Mouse (Mus musculus): ENCODE results near the gene Pomp. TPM values are rescaled to one million over a fixed set of nuclear protein-coding genes. Genes with fewer than 3 reads are reported as not detected.
"Not testable (repeated sequence)": the region's sequence is repeated elsewhere in the genome, so short reads cannot be mapped to it uniquely, and the experiment has no call there.

Pomp gene
- total RNA-seq, 2 experiments from 2014 or later: 151 to 173 TPM

DNA sequence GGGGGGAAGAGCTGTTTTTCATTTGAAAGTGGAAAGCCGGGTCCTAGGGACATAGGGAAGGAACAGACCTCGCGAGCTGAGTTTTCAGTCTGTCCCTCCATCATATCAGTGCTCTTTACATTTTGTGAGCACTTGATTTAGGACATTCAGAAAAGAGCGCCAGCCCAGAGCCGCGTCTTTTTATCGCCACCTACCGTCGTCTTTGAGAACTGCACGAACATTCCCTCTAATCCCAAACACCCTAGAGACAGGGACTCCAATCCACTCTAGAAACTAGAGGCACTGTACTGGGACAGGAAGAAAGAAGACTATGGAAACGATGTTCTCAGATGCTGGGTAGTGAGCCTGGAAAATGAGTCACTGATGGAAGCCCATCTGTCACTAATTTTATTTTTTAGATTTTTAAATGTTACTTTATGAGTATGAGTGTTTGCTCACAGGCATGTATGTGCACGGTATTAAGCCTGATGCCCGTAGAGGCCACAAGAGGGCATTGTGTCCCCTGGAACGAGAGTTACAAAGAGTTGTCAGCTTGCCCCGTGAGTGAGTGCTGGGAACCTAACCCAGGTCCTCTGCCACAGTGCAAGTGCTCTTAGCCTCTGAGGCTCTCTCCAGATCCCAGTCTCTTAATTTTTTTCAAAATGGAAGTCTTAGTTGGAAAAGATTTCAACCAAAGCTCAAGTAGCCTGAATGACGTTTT is 11.9 kb upstream of the Pomp start:
- peak; percentile 72 to 77 for DNase-seq (ENCODE audit: low spot score in 2 of 2)

DNA sequence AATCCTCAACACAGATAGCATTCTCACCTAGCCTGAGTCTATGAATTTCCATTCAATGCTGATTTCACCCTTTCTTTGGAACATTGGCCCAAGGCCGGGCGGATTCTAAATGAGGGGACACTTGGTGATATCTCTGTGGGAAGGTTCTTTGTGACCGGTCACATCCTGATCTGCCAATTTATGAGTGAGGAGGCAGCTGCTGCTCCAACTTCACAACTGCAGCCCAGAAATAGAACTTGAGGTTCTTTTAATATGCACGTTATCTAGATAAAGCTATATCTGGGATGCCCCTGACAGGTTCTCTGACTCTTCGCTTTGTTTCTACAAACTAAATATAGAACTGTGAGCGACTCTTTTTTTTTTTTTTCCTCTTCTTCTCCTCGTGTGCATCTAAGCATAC is 10.1 kb upstream of the Pomp start:
- DNase-seq (ENCODE audit: low spot score in 2 of 2): no peak

DNA sequence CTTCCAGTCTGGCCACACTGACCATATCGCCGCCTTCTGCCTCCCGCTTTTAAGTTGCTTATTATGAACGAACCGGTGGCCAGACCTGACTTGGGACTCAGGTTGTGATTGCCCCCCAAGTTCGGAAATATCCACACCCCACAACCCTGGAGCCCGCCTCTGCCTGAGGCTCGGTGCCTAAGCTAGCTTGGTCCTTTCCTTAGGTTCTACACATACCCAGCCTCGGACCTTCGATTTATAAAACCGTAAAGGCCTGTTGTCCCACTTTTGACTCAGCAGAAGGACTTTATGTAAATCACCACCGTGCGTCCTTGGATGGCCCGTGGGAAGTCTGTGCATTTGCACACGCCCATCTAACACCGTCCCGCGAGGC is 199 bp upstream of the Pomp start:
- DNase-seq (ENCODE audit: low spot score in 2 of 2): no peak

DNA sequence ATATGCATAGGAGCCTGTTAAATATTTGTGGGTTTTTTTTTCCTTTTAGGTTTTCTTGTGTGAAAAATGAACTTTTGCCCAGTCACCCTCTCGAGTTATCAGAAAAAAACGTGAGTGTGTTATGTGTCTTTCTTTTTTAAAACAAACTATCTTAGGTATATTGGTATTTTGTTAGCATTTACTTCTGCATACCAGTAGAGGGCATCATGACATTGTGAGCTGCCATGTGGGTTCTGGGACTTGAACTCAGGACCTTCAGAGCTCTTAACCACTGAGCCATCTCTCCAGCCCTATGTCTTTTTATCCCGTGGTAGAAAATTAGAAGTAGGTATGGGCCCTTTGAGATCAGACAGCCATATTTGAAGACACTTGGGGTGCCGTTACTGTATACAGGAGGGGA is 8.4 kb downstream of the Pomp start:
- DNase-seq (ENCODE audit: low spot score in 2 of 2): no peak

DNA sequence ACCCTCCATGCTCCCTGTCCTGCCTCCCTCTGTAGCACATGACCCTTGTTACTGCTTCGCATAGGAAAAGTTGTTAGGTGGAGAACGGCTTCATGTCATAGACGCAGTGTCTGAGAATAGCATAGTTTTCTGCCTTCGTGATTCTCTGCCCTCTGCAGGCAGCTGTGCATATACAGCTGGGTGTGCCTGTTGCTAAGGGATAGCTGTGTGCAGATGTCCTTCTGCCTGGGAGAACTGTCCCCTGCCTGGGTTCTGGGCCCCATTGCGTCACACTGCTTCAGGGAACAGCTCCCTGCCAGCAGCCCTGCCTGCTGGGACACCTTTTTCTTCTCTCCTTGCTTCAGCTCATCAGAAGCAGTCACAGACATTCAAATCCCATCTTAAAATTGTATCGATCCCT is 9.3 kb downstream of the Pomp start:
- no peak for DNase-seq (ENCODE audit: low spot score in 2 of 2)

DNA sequence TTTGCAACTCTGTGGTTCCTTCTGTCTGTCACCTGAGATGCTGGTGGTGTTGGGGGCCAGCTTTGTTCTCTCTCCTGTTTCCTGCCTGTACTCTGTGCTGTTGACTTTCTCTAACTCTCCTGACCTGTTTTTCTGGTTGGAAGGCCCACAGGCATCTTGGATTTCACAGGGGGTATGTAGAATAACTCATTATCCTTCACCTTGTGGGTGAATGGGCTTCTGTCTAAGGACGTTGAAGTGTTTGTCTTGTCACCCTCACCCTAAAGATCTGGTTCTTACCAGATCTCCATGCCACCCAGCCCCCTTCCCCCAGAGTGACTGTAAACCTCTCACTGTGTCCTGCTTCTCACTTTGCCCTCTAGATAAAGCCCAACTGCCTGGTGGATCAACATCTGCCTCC is 10.0 kb downstream of the Pomp start:
- DNase-seq (ENCODE audit: low spot score in 2 of 2): no peak

DNA sequence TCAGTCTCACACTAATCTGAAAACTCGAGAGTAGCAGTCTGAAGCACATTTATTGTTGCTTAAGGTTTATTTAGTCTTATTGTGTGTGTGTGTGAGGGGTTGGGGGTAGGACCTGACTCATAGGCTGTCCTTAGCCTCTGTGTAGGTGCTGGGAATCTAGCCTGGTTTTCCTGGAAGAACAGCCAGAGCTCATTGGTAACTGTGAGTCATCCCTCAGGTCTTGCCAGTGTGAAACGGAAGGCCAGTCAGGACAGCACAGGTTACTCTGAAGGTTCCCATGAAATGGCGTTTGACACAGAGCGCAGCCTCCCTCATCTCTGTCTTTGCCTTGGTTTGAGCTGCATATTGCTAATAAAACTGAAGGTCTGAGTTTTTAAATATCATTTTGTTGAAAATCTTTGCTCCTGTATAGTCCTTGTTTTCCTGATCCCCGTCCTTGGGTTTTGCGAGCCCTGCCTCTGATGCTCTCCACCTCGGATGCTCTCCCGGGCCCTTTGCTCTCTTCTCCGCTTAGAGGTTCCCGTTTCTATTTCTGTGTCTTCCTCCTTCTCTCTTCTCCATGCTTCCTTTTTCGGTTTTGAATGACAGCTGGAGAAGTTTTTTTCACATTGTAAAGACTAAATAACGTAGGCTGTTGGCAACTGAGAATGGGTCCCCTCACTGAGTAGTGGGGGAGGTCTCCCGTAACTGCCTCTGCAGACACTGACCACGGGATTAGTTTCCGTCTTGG is 11.0 kb downstream of the Pomp start:
- no peak for DNase-seq (ENCODE audit: low spot score in 2 of 2)

DNA sequence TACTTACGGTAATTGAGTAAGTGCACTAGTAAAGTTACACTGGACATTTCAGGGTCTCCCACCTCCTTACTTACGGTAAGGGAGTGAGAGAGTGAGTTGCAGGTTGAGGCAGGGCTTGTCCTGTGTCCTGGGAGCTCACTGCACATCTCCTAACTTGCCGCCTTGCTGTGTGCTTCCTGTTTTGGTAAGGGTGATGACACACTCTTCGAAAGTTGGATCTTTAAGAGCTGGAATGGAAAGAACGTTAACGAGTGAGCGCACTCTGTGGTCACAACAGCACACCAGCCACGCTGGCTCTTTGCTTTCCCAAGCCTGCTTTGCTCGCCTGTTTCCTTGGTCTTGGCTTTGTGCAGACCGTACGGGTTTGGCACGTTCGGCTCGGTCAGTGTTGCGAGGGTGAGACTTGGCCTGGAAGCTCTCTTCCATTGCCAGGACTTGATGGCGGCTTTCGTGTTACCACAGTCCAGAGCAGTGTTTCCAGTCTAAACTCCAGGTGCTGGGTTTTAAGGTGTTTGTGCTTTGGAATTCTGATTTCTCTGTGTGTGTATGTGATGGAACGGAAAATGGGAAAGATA is 14.3 kb downstream of the Pomp start:
- DNase-seq (ENCODE audit: low spot score in 2 of 2): no peak

DNA sequence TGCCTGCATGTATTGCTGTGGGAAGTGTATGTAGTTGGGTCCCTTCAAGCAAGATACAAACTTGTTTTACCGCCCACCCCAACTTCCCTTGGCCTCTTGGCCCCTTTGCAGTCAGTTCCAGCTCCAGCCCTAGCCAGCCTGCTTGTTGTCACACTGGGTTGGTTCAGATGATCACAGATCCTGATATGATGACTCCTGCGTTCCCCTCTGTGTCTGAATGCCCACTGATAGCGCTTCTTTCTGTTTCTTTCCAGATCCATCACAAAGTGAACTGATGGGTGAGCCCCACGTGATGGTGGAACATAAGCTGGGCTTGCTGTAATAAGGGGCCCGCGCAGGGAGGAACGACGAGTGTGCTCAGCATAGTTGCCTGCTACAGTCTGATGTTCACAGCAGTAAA is 14.9 kb downstream of the Pomp start:
- no peak for DNase-seq (ENCODE audit: low spot score in 2 of 2)

DNA sequence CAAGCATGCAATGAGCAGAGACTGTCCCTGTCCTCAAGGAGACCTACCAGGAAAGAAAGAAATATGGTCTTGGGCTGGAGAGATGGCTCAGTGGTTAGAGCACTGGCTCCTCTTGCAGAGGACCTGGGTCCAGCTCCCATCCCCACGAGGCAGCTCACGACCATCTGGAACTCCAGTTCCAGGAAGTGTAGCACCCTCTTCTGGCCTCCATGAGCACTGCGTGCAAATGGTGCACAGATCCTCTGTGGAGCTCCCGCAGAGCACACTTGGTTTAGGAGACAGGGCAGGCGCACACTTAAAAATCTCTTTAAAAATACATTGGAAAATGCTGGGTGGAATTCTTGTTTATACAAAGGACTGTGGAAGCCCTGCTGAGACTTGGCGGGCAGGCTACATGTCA is 17.3 kb downstream of the Pomp start:
- DNase-seq (ENCODE audit: low spot score in 2 of 2): peak in 1 of 2 experiments; percentile 22

DNA sequence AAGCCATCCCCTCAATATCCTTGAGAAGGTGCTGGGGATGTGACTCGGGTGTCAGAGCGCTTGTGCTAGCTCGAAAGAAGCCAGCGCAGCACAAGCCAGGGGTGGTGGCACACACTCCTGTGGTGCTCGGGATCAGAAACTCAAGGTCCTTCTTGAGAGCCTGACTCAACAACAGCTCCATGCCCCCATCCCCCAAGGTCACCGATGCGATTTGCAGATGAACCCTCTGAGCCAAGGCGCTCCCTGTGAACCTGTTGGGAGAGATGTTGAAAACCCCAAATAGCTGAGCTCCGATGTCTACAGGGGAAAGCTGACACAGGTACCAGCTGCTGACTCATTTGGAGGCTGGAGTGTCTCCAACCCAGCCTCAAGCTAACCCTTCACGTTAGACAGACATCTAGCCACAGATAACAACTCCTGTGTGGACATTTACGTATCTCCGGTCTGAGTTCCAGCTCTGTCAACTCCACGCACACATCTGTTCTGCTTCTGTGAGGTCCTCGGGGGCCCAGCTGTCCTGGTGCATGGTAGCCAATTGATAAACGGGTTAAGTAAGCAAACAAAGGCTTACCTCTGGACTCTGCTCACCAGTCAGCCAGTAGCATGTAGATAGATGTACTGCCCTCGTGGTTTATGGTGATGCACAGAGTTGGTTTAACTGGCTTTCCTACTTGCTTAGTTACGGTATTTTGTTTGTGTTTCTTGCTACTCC is 19.9 kb downstream of the Pomp start:
- DNase-seq (ENCODE audit: low spot score in 2 of 2): no peak

DNA sequence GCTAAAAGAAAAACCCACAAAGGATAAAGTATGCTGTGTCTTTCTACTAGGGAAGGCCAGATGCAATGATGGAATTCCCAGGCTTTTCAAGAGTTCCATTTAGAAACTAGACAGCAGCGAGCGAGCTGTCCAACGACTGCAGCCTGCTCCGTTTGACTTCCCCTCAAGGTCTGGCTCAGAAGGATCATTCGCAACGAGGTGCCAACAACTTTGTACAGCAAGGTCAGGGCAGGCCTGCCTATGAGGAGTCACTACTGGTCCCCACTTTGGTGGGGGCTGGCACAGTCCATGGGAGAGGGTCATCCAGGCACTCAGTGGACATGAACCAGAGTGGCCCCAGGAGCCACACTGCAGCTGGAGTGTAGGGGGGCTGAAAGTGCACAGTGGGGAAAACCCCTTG is 23.3 kb downstream of the Pomp start:
- DNase-seq (ENCODE audit: low spot score in 2 of 2): no peak

DNA sequence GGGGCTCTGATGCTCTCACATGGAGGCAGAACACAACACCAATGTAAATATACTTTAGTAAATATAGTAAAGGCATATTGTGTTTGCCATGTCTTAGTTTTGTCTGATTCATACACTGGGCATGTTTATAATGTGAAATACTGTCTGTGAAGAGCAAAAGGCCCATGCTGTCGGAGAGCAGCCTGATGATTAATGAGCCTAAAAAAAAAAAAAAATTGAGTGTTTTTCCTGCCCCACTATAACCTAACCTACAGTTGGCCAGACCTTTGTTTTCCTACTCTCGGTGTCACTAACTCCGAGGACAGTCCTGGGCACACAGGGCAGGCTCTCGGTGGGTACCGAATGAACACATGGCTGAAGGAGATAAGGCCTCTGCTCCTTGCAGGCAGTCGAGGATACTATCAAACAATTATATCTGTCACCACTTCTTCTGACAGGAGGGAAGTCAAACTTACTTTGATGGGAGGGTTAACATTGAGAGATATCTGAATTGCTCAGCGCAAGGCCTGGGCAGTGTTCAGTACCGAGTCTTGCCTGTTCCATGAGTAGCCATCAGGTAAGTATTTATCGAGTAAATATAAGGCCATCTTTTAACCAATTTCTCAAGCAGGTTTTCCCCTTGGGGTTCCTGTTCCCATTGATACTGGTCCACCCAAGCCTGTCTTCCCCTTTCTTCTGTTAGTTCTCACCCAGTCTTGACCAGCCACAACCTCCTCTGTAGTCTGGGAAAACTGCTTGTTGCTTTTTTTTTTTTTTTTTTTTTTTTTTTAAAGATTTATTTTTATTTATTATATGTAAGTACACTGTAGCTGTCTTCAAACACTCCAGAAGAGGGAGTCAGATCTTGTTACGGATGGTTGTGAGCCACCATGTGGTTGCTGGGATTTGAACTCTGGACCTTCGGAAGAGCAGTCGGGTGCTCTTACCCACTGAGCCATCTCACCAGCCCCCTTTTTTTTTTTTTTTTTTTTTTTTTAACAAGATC is 28.3 kb downstream of the Pomp start:
- no peak for DNase-seq (ENCODE audit: low spot score in 2 of 2)

DNA sequence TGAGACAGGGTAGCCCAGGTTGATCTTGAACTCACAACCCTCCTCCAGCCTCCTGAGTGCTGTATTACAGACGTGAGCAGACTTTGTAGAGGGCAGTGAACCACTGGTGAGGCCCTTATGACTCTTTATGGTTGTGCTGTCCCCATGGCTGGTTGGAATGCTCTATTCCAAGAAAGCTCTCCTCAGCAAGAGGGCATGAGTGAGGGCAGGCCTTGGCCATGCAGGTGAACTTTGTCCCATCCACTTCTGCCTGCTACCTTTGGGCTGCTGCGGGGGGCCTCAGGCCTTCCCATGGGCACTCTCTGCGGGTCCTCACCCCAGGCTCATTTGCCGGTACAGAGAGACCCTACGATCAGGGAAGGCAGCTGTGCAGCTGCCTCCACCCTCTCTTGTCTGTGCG is 32.5 kb downstream of the Pomp start:
- DNase-seq (ENCODE audit: low spot score in 2 of 2): no peak

DNA sequence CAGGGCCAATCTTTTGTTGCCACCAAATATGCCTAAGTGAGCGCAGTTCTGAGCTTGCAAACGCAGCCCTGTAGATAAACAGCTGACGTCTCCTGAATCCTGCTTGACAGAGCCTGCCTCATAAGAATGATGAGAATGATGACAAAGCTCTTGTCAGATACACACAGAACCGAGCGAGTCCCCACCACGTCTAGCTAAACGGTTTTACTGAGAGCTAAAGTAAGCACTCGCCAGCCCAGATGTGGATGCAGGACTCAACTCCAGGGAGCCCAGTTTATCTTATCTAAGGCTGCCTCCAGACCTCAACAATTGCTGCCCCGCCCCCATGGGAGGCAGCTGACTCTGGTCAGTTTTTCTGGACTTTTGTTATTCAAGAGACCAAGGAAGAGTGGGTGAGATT is 32.9 kb downstream of the Pomp start:
- no peak for DNase-seq (ENCODE audit: low spot score in 2 of 2)

DNA sequence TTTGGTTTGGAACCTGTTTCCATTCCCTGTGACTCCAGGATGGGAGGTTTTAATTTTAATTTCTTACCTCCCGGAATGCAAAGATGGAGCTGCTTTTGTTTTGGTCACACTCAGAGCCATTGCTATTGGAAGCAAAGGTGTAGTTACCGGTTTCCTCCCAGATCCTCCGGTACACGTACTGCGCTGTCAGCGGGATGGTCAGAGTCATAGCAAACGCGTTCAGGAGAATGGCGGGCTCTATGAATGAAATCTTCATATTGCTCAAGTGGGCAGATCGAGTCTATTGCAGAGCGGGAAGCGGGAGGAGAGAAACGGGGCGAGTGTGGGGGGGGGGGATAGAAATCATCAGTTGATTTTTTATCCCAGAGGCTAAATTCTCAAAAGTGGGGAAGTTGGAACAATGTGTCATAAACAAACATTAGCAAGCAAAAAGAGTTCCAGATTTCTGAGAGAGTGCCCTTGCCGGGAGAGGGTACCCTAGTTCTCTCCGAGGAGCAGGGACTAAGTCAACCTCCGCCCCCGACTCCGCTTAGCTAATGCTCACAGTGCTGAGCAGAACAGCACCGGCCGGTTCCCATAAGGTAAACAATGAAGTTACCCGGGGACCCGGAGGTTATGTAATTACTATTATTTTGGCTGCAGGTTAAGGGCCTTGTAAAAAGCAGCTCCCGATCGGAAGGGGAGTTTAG is 33.6 kb downstream of the Pomp start:
- DNase-seq (ENCODE audit: low spot score in 2 of 2): no peak

DNA sequence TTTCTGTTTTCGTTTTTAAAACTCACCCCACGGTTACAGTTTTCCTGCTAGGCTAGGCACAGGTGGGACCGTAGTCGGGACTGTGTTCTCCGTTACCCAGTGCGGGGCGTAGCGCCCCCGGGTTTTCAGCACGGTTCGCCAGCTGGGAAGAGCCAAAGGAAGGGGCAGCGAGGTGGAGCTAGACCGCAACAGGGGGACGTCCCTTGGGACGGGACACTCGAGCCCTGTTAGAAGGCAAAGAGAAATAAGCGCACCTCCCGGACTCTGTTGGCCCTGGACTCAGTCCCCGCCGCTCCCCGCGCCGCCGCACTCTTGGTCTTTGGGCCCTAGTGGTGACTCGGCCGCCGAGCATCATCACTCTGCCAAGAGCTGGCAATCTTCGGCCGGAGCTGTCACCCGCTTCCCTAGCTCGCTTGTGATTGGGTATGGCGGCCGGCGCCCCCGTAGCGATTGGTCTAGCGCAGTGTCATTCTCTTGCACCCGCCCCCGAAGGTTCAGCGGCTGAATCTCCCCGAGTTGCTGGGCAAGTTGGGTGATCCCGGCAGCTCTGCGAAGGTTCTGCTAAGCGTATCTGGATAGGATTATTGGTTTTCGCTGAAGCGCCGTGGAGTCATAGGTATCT is 34.3 kb downstream of the Pomp start, which contains the start of gene Slc46a3:
TSS of gene Slc46a3 (minus strand) at position 361 of the 622 bp plus-strand sequence.
- DNase-seq (ENCODE audit: low spot score in 2 of 2): peak; percentile 96 to 97

DNA sequence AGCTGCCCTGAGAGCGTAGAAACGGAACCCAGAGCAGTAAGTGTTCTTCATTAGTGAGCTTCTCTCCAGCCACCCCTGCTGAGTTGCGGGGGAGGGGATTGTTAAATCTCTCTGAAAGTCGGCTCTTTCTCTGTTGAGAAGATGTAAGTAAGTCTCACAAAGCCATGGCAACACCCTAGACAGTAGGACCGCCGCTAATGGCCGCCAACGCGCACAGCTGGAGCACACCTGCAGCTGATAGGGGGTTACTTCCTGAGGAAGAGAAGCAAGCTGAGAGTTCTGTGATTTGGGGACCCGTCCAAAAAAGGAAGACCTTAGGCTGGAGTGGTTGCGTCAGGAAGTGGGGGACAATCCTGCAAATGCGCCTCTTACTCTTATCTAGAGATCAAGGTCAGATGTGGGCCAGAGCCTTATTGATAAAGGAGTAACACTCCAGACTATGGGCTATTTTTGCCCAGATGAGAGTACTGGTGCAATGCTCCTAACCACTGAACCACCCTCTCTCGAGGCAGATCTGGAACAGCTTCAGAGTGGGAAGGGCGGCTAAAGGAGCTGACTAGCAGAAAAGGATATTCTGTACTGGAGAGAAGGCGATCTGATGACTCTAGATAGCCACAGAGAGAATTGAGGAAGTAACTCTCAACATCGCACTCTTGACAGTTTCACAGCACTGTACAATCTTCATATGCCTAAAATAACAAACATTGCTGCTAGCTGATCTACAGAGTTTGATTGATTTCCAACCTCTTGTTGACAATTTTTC is 35.4 kb downstream of the Pomp start:
- DNase-seq (ENCODE audit: low spot score in 2 of 2): peak in 1 of 2 experiments; percentile 20

DNA sequence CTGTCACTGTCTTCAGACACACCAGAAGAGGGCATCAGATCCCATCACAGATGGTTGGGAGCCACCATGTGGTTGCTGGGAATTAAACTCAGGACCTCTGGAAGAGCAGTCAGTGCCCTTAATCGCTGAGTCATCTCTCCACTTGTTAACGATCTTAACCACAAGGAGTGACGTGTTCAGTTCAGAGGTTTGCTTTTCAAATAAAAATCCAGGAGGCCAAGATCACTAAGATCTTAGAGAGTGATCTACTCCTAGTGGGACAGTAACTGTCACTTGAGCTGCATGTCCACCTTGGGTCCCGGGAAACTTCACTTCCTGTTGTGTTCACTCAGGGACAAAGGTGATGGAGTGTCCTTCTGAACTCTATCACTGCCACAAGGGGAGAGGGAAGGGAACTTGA is 36.2 kb downstream of the Pomp start:
- not testable (repeated sequence) for DNase-seq (ENCODE audit: low spot score in 2 of 2)
